Mouse (Mus musculus) C2C12 (cell line): Measurements from ENCODE around the gene Prpsap2.

Experiments
- CTCF ChIP-seq: IDR thresholded peaks from one replicate; pipeline ENCODE4 v1.5.1; 2011; ENCODE audit not compliant: control insufficient read depth, insufficient read depth, insufficient read length
- MAX ChIP-seq: IDR thresholded peaks from one replicate; pipeline ENCODE4 v1.6.1; 2011; ENCODE audit warnings: mild to moderate bottlenecking, control low read depth
- MYOD1 ChIP-seq: IDR thresholded peaks from one replicate; pipeline ENCODE4 v1.6.1; 2011; ENCODE audit warnings: low read depth; ENCODE audit not compliant: control insufficient read depth, insufficient read length
- USF1 ChIP-seq: IDR thresholded peaks from one replicate; pipeline ENCODE4 v1.6.1; 2011; ENCODE audit warnings: low read depth, mild to moderate bottlenecking, control low read depth, moderate library complexity

DNA sequence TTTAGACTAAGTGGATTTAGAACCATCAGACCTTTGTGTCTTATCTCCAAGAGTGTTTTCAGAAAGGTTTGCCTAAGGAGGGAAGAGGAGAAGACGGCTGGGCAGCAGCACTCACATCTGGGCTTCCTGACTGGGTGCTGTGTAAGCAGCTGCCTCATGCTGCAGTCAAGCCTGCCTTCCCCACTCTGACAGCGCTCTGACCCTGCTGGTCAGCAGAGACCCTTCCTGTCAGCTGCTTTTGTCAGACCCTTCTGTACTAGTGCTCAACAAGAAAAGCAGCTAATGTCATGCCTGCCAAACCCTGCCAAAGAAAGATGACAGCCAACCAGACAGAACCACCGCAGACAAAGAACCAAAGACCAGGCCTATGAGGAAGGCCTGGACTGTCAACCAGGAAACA, 18.1 kb downstream of the Prpsap2 start:
- TF ChIP-seq CTCF (no peak), USF1 (no peak), MYOD1 (no peak), MAX (no peak)
